Comparison of ENCODE assay signal across 24 mouse cellular contexts in the genomic region with DNA sequence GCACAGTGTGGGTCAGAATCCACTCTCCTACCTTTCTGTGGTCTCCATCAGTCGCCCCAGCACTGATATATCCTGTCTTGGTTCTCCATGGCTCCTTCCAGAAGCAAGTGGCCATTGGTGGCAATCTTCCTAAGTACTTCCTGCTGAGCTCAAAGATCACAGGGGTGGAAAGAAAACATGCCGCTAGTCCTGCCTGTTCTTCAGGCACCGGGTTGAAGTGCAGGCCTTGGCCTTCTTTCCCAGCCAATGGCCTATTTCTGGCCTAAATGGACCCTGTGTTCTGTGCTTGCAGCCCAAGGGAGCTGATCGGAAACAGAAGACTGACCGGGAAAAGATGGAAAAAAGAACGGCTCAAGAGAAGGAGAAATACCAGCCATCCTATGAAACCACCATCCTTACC. TPM values are rescaled to one million over a fixed set of nuclear protein-coding genes. Genes with fewer than 3 reads are reported as not detected.
A peak's percentile ranks its signal among the peaks of the same experiment; 100 is the strongest.
DNase-seq lines count a peak whose midpoint lies in the region; ATAC-seq and TF ChIP-seq lines count a peak whose summit lies in the region.
"Had no signal": no experiment of that assay in that cellular context is flagged by ENCODE, and none has a peak within 500 bp of the region (broad histone marks: within the 10 kb centered on the region; RNA-seq: fewer than 3 reads in every experiment).

No protein-coding gene starts in this region.

- H3K9me3 ChIP-seq in heart, embryonic 10.5 days: no peaks in the 10 kb centered on the region
- no peaks in the 10 kb centered on the region for H3K9me3 ChIP-seq in kidney, postnatal 0 days (replicated peaks; ENCODE audit: low read length)
- H3K9me3 ChIP-seq: embryonic facial prominence, embryonic 10.5 days; embryonic facial prominence, embryonic 13.5 days; forebrain, embryonic 12.5 days; forebrain, embryonic 15.5 days; hindbrain, embryonic 12.5 days had no signal

- WGBS in heart, embryonic 10.5 days: 69% methylated on average over 6 of the region's 6 CpGs
- WGBS in kidney, postnatal 0 days: 79% methylated on average over 6 of the region's 6 CpGs

- no peak for ATAC-seq in kidney, postnatal 0 days (replicated peaks; ENCODE audit: low FRiP score, low read depth)
- ATAC-seq: activated CD4-positive, CD25-positive, alpha-beta regulatory T cell, adult 4 months; forebrain, embryonic 15.5 days had no signal

- no peak overlapping the region for H3ac ChIP-seq in myocyte (ENCODE audit: control insufficient read depth, insufficient read length)

- H3K4me1 ChIP-seq in heart, embryonic 10.5 days: peaks cover 34% of the 10 kb centered on the region
- no peaks in the 10 kb centered on the region for H3K4me1 ChIP-seq in kidney, postnatal 0 days (replicated peaks; ENCODE audit: insufficient read depth, low read length)
- H3K4me1 ChIP-seq: forebrain, embryonic 12.5 days; forebrain, embryonic 15.5 days; hindbrain, embryonic 12.5 days had no signal

- no peak overlapping the region for H3K4me3 ChIP-seq in heart, embryonic 10.5 days
- no peak overlapping the region for H3K4me3 ChIP-seq in kidney, postnatal 0 days (replicated peaks; ENCODE audit: low read depth, low read length)
- H3K4me3 ChIP-seq in myocyte: peak overlapping the region; percentile 7
- H3K4me3 ChIP-seq: embryonic facial prominence, embryonic 10.5 days; embryonic facial prominence, embryonic 13.5 days; erythroblast, embryonic 14.5 days; forebrain, embryonic 12.5 days; forebrain, embryonic 15.5 days; heart, adult 2 months; hindbrain, embryonic 12.5 days had no signal

- no peaks in the 10 kb centered on the region; the same call in 1 of the 2 replicates for H3K27me3 ChIP-seq in heart, embryonic 10.5 days (ENCODE audit: insufficient read depth, poor library complexity, severe bottlenecking)
- no peaks in the 10 kb centered on the region for H3K27me3 ChIP-seq in kidney, postnatal 0 days (ENCODE audit: insufficient read depth, low read length)
- H3K27me3 ChIP-seq in myocyte (ENCODE audit: control insufficient read depth, insufficient read depth, insufficient read length): no peaks in the 10 kb centered on the region
- H3K27me3 ChIP-seq: embryonic facial prominence, embryonic 13.5 days; forebrain, embryonic 12.5 days; forebrain, embryonic 15.5 days; hindbrain, embryonic 12.5 days had no signal

- peak; percentile 6 for TF ChIP-seq POLR2A in myocyte (IDR thresholded peaks at IDR 0.05; ENCODE audit: insufficient read length, low read depth)

- TF ChIP-seq CTCF in kidney, postnatal 0 days (IDR thresholded peaks at IDR 0.05; ENCODE audit: low read depth): no peak

- peak overlapping the region; percentile 36; the same call in 1 of the 2 replicates for H3K27ac ChIP-seq in heart, embryonic 10.5 days
- peak overlapping the region; percentile 36; the same call in 1 of the 2 replicates for H3K27ac ChIP-seq in kidney, postnatal 0 days
- H3K27ac ChIP-seq: embryonic facial prominence, embryonic 10.5 days; embryonic facial prominence, embryonic 13.5 days; forebrain, embryonic 12.5 days; forebrain, embryonic 15.5 days; heart, adult 2 months; hindbrain, embryonic 12.5 days had no signal

- H3K36me3 ChIP-seq in heart, embryonic 10.5 days: no peaks in the 10 kb centered on the region
- H3K36me3 ChIP-seq in kidney, postnatal 0 days (ENCODE audit: insufficient read depth, low read length): 0 out of 2 replicates have a peak, but pooled peaks cover 4% of the 10 kb centered on the region
- H3K36me3 ChIP-seq in myocyte (ENCODE audit: control insufficient read depth, insufficient read depth): no peaks in the 10 kb centered on the region
- H3K36me3 ChIP-seq: embryonic facial prominence, embryonic 10.5 days; embryonic facial prominence, embryonic 13.5 days; forebrain, embryonic 12.5 days; forebrain, embryonic 15.5 days; hindbrain, embryonic 12.5 days had no signal

- no peak overlapping the region for H3K9ac ChIP-seq in kidney, postnatal 0 days (ENCODE audit: low read depth, low read length)
- H3K9ac ChIP-seq: embryonic facial prominence, embryonic 13.5 days; forebrain, embryonic 12.5 days; forebrain, embryonic 15.5 days; hindbrain, embryonic 12.5 days had no signal

- no peak for DNase-seq in heart, embryonic 10.5 days (ENCODE audit: low spot score)
- no peak for DNase-seq in heart, adult 18-20 months
- DNase-seq in kidney, adult 9 months: peak; percentile 57
- no peak for DNase-seq in kidney, postnatal 25 days
- no peak for DNase-seq in kidney, postnatal 0 days (ENCODE audit: low spot score)
- DNase-seq in kidney, adult 11 months: no peak
- DNase-seq: adrenal gland, adult 8-10 months; adrenal gland, postnatal 25 days; cerebellum, adult 11-12 months; cerebellum, adult 8-10 months; cerebellum, postnatal 10 days; cerebellum, postnatal 36 days; embryo, embryonic 11 days; gastrocnemius, postnatal 25 days; heart, adult 2 months had no signal

- H3K79me2 ChIP-seq in myocyte (ENCODE audit: control insufficient read depth, insufficient read depth): no peaks in the 10 kb centered on the region

- H3K4me2 ChIP-seq in kidney, postnatal 0 days (ENCODE audit: low read length): no peak overlapping the region
- H3K4me2 ChIP-seq in myocyte (ENCODE audit: low read depth): peak overlapping the region; percentile 34
- H3K4me2 ChIP-seq: embryonic facial prominence, embryonic 13.5 days; forebrain, embryonic 12.5 days; forebrain, embryonic 15.5 days; heart, embryonic 11.5 days; hindbrain, embryonic 12.5 days had no signal

TF ChIP-seq in myocyte, 11 proteins besides CTCF, POLR2A, EP300 and RAD21:
- no peak for TF ChIP-seq TCF12 (IDR thresholded peaks at IDR 0.05; ENCODE audit: insufficient read depth, poor library complexity, severe bottlenecking)
- TF ChIP-seq MYOD1 (IDR thresholded peaks at IDR 0.05; ENCODE audit: control insufficient read depth in 1 of 3, insufficient read length in 2 of 3, low read depth in 2 of 3): no peak
- no peak for TF ChIP-seq SRF (IDR thresholded peaks at IDR 0.05; ENCODE audit: control insufficient read depth, insufficient read length, low read depth)
- TF ChIP-seq TCF3 (IDR thresholded peaks at IDR 0.05; ENCODE audit: insufficient read length, low read depth): no peak
- no peak for TF ChIP-seq E2F4 (IDR thresholded peaks at IDR 0.05; ENCODE audit: insufficient read depth)
- TF ChIP-seq CEBPB (IDR thresholded peaks at IDR 0.05; ENCODE audit: insufficient read depth, poor library complexity, severe bottlenecking): no peak
- no peak for TF ChIP-seq MAX (IDR thresholded peaks at IDR 0.05; ENCODE audit: low read depth)
- no peak for TF ChIP-seq USF1 (IDR thresholded peaks at IDR 0.05; ENCODE audit: low read depth)
- TF ChIP-seq POLR2AphosphoS2 (IDR thresholded peaks at IDR 0.05; ENCODE audit: insufficient read length, low read depth): no peak
- TF ChIP-seq MYOG (IDR thresholded peaks at IDR 0.05; ENCODE audit: control insufficient read depth in 1 of 3, insufficient read depth in 1 of 3, insufficient read length in 2 of 3, low read depth in 2 of 3): no peak
- no peak for TF ChIP-seq REST (IDR thresholded peaks at IDR 0.05; ENCODE audit: insufficient read depth, insufficient read length)

RNA-seq across cellular contexts. Expression of a gene that starts 31.0 kb away (rescaled TPM):
- polyA plus RNA-seq in heart, embryonic 10.5 days (2016; fragmentation: Nextera tagmentation; extraction: Ambion mirVana): 1.3 and 1.5 TPM in 2 replicates
- under 1 TPM; 0.37 to 0.85 TPM for total RNA-seq in heart, adult 18-20 months (2021)
- 35.6 and 38.6 TPM in 2 replicates for polyA plus RNA-seq in kidney, postnatal 0 days (2015; fragmentation: Nextera tagmentation; extraction: Ambion mirVana)
- 1.2 TPM for polyA plus RNA-seq in myocyte (2012; fragmentation: generic; extraction: Trizol)
- polyA plus RNA-seq: erythroblast, embryonic 14.5 days had no signal

Comparison
In these comparisons a context has a peak if more than half of its experiments do, and no peak if none do; other contexts are left out.
1. RNA of a gene that starts 31.0 kb away (polyA plus RNA-seq): 35.6 to 38.6 TPM in kidney, postnatal 0 days; 1.3 to 1.5 TPM in heart, embryonic 10.5 days and 1.2 TPM in myocyte (single experiment); every median in the first group is over 10 times any median in the second.